In genomic region chr10:77206134-77206533, GRCm38 (mm10) we compare ENCODE assay signal across 12 mouse cellular contexts. TPM values are rescaled to one million over a fixed set of nuclear protein-coding genes. Genes with fewer than 3 reads are reported as not detected.
DNase-seq lines count a peak whose midpoint lies in the region; ATAC-seq lines count a peak whose summit lies in the region.
"Had no signal": no experiment of that assay in that cellular context is flagged by ENCODE, and none has a peak within 500 bp of the region (broad histone marks: within the 10 kb centered on the region; RNA-seq: fewer than 3 reads in every experiment).

No protein-coding gene starts in this region.

- DNase-seq in embryonic facial prominence, embryonic 14.5 days (ENCODE audit: low spot score): no peak
- no peak for DNase-seq in embryonic facial prominence, embryonic 10.5 days (ENCODE audit: low spot score)
- DNase-seq in hindbrain, embryonic 10.5 days (ENCODE audit: low spot score): no peak
- no peak for DNase-seq in lung, postnatal 14 days
- DNase-seq in spleen, postnatal 14 days (ENCODE audit: low spot score in 2 of 2): no peak
- DNase-seq: thymus, postnatal 14 days had no signal

- 65% methylated on average over 2 of the region's 2 CpGs for WGBS in embryonic facial prominence, embryonic 14.5 days
- WGBS in embryonic facial prominence, embryonic 10.5 days: 72% methylated on average over 2 of the region's 2 CpGs
- 74% methylated on average over 2 of the region's 2 CpGs for WGBS in hindbrain, embryonic 10.5 days
- 71% methylated on average over 2 of the region's 2 CpGs for WGBS in hindbrain, embryonic 12.5 days
- WGBS in lung, embryonic 16.5 days: 83% methylated on average over 2 of the region's 2 CpGs
- WGBS in stomach, embryonic 16.5 days: 77% methylated on average over 2 of the region's 2 CpGs

- no peak overlapping the region for H3K4me2 ChIP-seq in embryonic facial prominence, embryonic 14.5 days (ENCODE audit: low read depth, low read length)
- no peak overlapping the region for H3K4me2 ChIP-seq in hindbrain, embryonic 12.5 days (replicated peaks)
- H3K4me2 ChIP-seq in lung, embryonic 16.5 days (ENCODE audit: low read depth, low read length): no peak overlapping the region
- H3K4me2 ChIP-seq in stomach, embryonic 16.5 days (ENCODE audit: low read depth, low read length): no peak overlapping the region

- H3K36me3 ChIP-seq in embryonic facial prominence, embryonic 14.5 days (ENCODE audit: control insufficient read depth, insufficient read depth, low read length): no peaks in the 10 kb centered on the region
- no peaks in the 10 kb centered on the region for H3K36me3 ChIP-seq in embryonic facial prominence, embryonic 10.5 days (replicated peaks)
- H3K36me3 ChIP-seq in hindbrain, embryonic 10.5 days: no peaks in the 10 kb centered on the region
- H3K36me3 ChIP-seq in hindbrain, embryonic 12.5 days: no peaks in the 10 kb centered on the region
- H3K36me3 ChIP-seq in lung, embryonic 16.5 days (ENCODE audit: control insufficient read depth, insufficient read depth, low read length): no peaks in the 10 kb centered on the region
- H3K36me3 ChIP-seq in stomach, embryonic 16.5 days (ENCODE audit: control insufficient read depth, insufficient read depth, low read length): no peaks in the 10 kb centered on the region

- H3K27me3 ChIP-seq in embryonic facial prominence, embryonic 14.5 days (replicated peaks; ENCODE audit: control insufficient read depth, insufficient read depth, low read length): no peaks in the 10 kb centered on the region
- H3K27me3 ChIP-seq in embryonic facial prominence, embryonic 10.5 days (replicated peaks; ENCODE audit: low read depth, poor library complexity, severe bottlenecking): no peaks in the 10 kb centered on the region
- H3K27me3 ChIP-seq in hindbrain, embryonic 10.5 days (ENCODE audit: insufficient read depth, poor library complexity, severe bottlenecking): 0 out of 2 replicates have a peak, but pooled peaks cover 1% of the 10 kb centered on the region
- H3K27me3 ChIP-seq in hindbrain, embryonic 12.5 days: no peaks in the 10 kb centered on the region
- no peaks in the 10 kb centered on the region for H3K27me3 ChIP-seq in lung, embryonic 16.5 days (ENCODE audit: control insufficient read depth, insufficient read depth, low read depth, low read length)
- H3K27me3 ChIP-seq in stomach, embryonic 16.5 days (ENCODE audit: control insufficient read depth, insufficient read depth, low read length): no peaks in the 10 kb centered on the region

- H3K4me3 ChIP-seq in embryonic facial prominence, embryonic 14.5 days (ENCODE audit: low read depth, low read length): no peak overlapping the region
- no peak overlapping the region for H3K4me3 ChIP-seq in embryonic facial prominence, embryonic 10.5 days
- H3K4me3 ChIP-seq in hindbrain, embryonic 10.5 days: no peak overlapping the region
- no peak overlapping the region for H3K4me3 ChIP-seq in hindbrain, embryonic 12.5 days
- H3K4me3 ChIP-seq in lung, embryonic 16.5 days (ENCODE audit: low read length): no peak overlapping the region
- no peak overlapping the region for H3K4me3 ChIP-seq in stomach, embryonic 16.5 days (replicated peaks; ENCODE audit: low read length)
- H3K4me3 ChIP-seq: layer of hippocampus, adult 2 months had no signal

- no peaks in the 10 kb centered on the region for H3K9me3 ChIP-seq in embryonic facial prominence, embryonic 14.5 days (ENCODE audit: control insufficient read depth, low read length)
- no peaks in the 10 kb centered on the region for H3K9me3 ChIP-seq in embryonic facial prominence, embryonic 10.5 days
- H3K9me3 ChIP-seq in hindbrain, embryonic 10.5 days: no peaks in the 10 kb centered on the region
- H3K9me3 ChIP-seq in hindbrain, embryonic 12.5 days (replicated peaks): no peaks in the 10 kb centered on the region
- no peaks in the 10 kb centered on the region for H3K9me3 ChIP-seq in lung, embryonic 16.5 days (ENCODE audit: control insufficient read depth, low read length)
- no peaks in the 10 kb centered on the region for H3K9me3 ChIP-seq in stomach, embryonic 16.5 days (replicated peaks; ENCODE audit: control insufficient read depth, low read length)

- H3K4me1 ChIP-seq in embryonic facial prominence, embryonic 14.5 days (ENCODE audit: control insufficient read depth, insufficient read depth, low read length): peaks cover 13% of the 10 kb centered on the region
- peaks cover 40% of the 10 kb centered on the region for H3K4me1 ChIP-seq in embryonic facial prominence, embryonic 10.5 days
- peaks cover 54% of the 10 kb centered on the region for H3K4me1 ChIP-seq in hindbrain, embryonic 10.5 days (replicated peaks)
- H3K4me1 ChIP-seq in hindbrain, embryonic 12.5 days: peaks cover 15% of the 10 kb centered on the region
- H3K4me1 ChIP-seq in lung, embryonic 16.5 days (replicated peaks; ENCODE audit: control insufficient read depth, insufficient read depth, low read length): peaks cover 25% of the 10 kb centered on the region
- H3K4me1 ChIP-seq in stomach, embryonic 16.5 days (ENCODE audit: control insufficient read depth, insufficient read depth, low read length): peaks cover 33% of the 10 kb centered on the region

- no peak overlapping the region for H3K9ac ChIP-seq in embryonic facial prominence, embryonic 14.5 days (ENCODE audit: low read depth, low read length)
- H3K9ac ChIP-seq in hindbrain, embryonic 12.5 days: no peak overlapping the region
- no peak overlapping the region for H3K9ac ChIP-seq in lung, embryonic 16.5 days (ENCODE audit: low read length)
- H3K9ac ChIP-seq in stomach, embryonic 16.5 days (ENCODE audit: low read length): no peak overlapping the region

- H3K27ac ChIP-seq in embryonic facial prominence, embryonic 14.5 days (replicated peaks; ENCODE audit: low read depth, low read length): peak overlapping the region; percentile 83
- no peak overlapping the region for H3K27ac ChIP-seq in embryonic facial prominence, embryonic 10.5 days (replicated peaks)
- H3K27ac ChIP-seq in hindbrain, embryonic 10.5 days: 0 out of 2 replicates have a peak overlapping the region, but pooled peaks have one; percentile 67
- no peak overlapping the region for H3K27ac ChIP-seq in hindbrain, embryonic 12.5 days
- H3K27ac ChIP-seq in lung, embryonic 16.5 days (ENCODE audit: low read length): peak overlapping the region; percentile 75
- H3K27ac ChIP-seq in stomach, embryonic 16.5 days (ENCODE audit: low read length): peak overlapping the region; percentile 79

- no peak for ATAC-seq in embryonic facial prominence, embryonic 14.5 days (ENCODE audit: low read depth)
- ATAC-seq in hindbrain, embryonic 12.5 days (ENCODE audit: low FRiP score): no peak
- ATAC-seq in lung, embryonic 16.5 days (ENCODE audit: low read depth): no peak
- no peak for ATAC-seq in stomach, embryonic 16.5 days (ENCODE audit: insufficient read depth, low FRiP score)
- ATAC-seq: inflammation-experienced regulatory T-cells, adult 6 months; midbrain, embryonic 16.5 days had no signal

RNA-seq across cellular contexts. Expression of gene Col18a1, which starts 39.8 kb away (rescaled TPM):
- polyA plus RNA-seq in embryonic facial prominence, embryonic 14.5 days (2014; fragmentation: Nextera tagmentation; extraction: Ambion mirVana): 77.8 and 94.5 TPM in 2 replicates
- polyA plus RNA-seq in embryonic facial prominence, embryonic 10.5 days (2016; fragmentation: Nextera tagmentation; extraction: Ambion mirVana): 184 and 201 TPM in 2 replicates
- polyA plus RNA-seq in hindbrain, embryonic 10.5 days (2016; fragmentation: Nextera tagmentation; extraction: Ambion mirVana): 147 and 167 TPM in 2 replicates
- 103 and 109 TPM in 2 replicates for polyA plus RNA-seq in hindbrain, embryonic 12.5 days (2016; fragmentation: Nextera tagmentation; extraction: Ambion mirVana)
- polyA plus RNA-seq in lung, embryonic 16.5 days (2015; fragmentation: Nextera tagmentation; extraction: Ambion mirVana): 298 and 315 TPM in 2 replicates
- polyA plus RNA-seq in stomach, embryonic 16.5 days (2015; fragmentation: Nextera tagmentation; extraction: Ambion mirVana): 78.9 and 82.2 TPM in 2 replicates

RNA-seq across cellular contexts. Expression of gene Pofut2, which starts 52.9 kb away (rescaled TPM):
- 168 and 170 TPM in 2 replicates for polyA plus RNA-seq in embryonic facial prominence, embryonic 14.5 days (2014; fragmentation: Nextera tagmentation; extraction: Ambion mirVana)
- 74.5 and 77.0 TPM in 2 replicates for polyA plus RNA-seq in embryonic facial prominence, embryonic 10.5 days (2016; fragmentation: Nextera tagmentation; extraction: Ambion mirVana)
- 77.0 and 86.6 TPM in 2 replicates for polyA plus RNA-seq in hindbrain, embryonic 10.5 days (2016; fragmentation: Nextera tagmentation; extraction: Ambion mirVana)
- 81.8 and 92.5 TPM in 2 replicates for polyA plus RNA-seq in hindbrain, embryonic 12.5 days (2016; fragmentation: Nextera tagmentation; extraction: Ambion mirVana)
- 126 and 132 TPM in 2 replicates for polyA plus RNA-seq in lung, embryonic 16.5 days (2015; fragmentation: Nextera tagmentation; extraction: Ambion mirVana)
- polyA plus RNA-seq in stomach, embryonic 16.5 days (2015; fragmentation: Nextera tagmentation; extraction: Ambion mirVana): 125 and 137 TPM in 2 replicates

Comparison
In these comparisons a context has a peak if more than half of its experiments do, and no peak if none do; other contexts are left out.
1. H3K27ac ChIP-seq: peak in embryonic facial prominence, embryonic 14.5 days (single experiment), hindbrain, embryonic 10.5 days (single experiment), lung, embryonic 16.5 days (single experiment) and stomach, embryonic 16.5 days (single experiment); none in embryonic facial prominence, embryonic 10.5 days (single experiment) and hindbrain, embryonic 12.5 days (single experiment).